Mouse (Mus musculus) kidney, adult 18-20 months (tissue): ENCODE data around the gene Atxn7.
"Not testable (repeated sequence)": the region's sequence is repeated elsewhere in the genome, so short reads cannot be mapped to it uniquely, and the experiment has no call there.

Experiments used
- DNase-seq: peaks from one replicate; pipeline ENCODE4 v3.0.0; 2021

The Atxn7 gene

GRCm38 (mm10) chr14:13961401-13962112 lies at the start of gene Atxn7, which contains the start of gene Thoc7:
Gene Atxn7 (plus strand): TSS chr14:13961440.
Gene Thoc7 (minus strand): TSS chr14:13961852.
- peak; percentile 74 for DNase-seq

GRCm38 (mm10) chr14:13914387-13915082 lies 46.7 kb upstream of the Atxn7 start, which contains the start of gene Gm281:
Gene Gm281 (minus strand): TSS chr14:13914478.
- DNase-seq, result no peak

- no peak for DNase-seq
Observed at GRCm38 (mm10) chr14:13915207-13915606, 46.0 kb upstream of the Atxn7 start.

- DNase-seq, result no peak
Observed at GRCm38 (mm10) chr14:13917208-13917607, 44.0 kb upstream of the Atxn7 start.

- peak; percentile 18 for DNase-seq
Observed at GRCm38 (mm10) chr14:13917630-13918029, 43.6 kb upstream of the Atxn7 start.

- no peak for DNase-seq
Observed at GRCm38 (mm10) chr14:13933290-13934051, 27.8 kb upstream of the Atxn7 start.

GRCm38 (mm10) chr14:13934052-13934371 lies 27.2 kb upstream of the Atxn7 start:
- no peak for DNase-seq

GRCm38 (mm10) chr14:13944686-13945085 lies 16.6 kb upstream of the Atxn7 start:
- DNase-seq, result no peak

- no peak for DNase-seq
Observed at GRCm38 (mm10) chr14:13948345-13948744, 12.9 kb upstream of the Atxn7 start.

GRCm38 (mm10) chr14:13950401-13950800 lies 10.8 kb upstream of the Atxn7 start:
- DNase-seq, result peak; percentile 13

- not testable (repeated sequence) for DNase-seq
Observed at GRCm38 (mm10) chr14:13952151-13952550, 9.1 kb upstream of the Atxn7 start.

- DNase-seq, result peak; percentile 23
Observed at GRCm38 (mm10) chr14:13960079-13960478, 1.2 kb upstream of the Atxn7 start.

GRCm38 (mm10) chr14:13960482-13961325 lies 536 bp upstream of the Atxn7 start:
- DNase-seq, result peak; percentile 69

GRCm38 (mm10) chr14:13962476-13962875 lies 1.2 kb downstream of the Atxn7 start:
- DNase-seq, result peak; percentile 16

GRCm38 (mm10) chr14:13963527-13963926 lies 2.3 kb downstream of the Atxn7 start:
- no peak for DNase-seq

GRCm38 (mm10) chr14:13967607-13968006 lies 6.4 kb downstream of the Atxn7 start:
- DNase-seq, result no peak

- DNase-seq, result no peak
Observed at GRCm38 (mm10) chr14:13968476-13968875, 7.2 kb downstream of the Atxn7 start.

GRCm38 (mm10) chr14:13970513-13970912 lies 9.3 kb downstream of the Atxn7 start:
- no peak for DNase-seq

GRCm38 (mm10) chr14:13971644-13972234 lies 10.5 kb downstream of the Atxn7 start:
- no peak for DNase-seq

- no peak for DNase-seq
Observed at GRCm38 (mm10) chr14:13977498-13977897, 16.3 kb downstream of the Atxn7 start.

- no peak for DNase-seq
Observed at GRCm38 (mm10) chr14:13981286-13981685, 20.0 kb downstream of the Atxn7 start.

GRCm38 (mm10) chr14:13982174-13982573 lies 20.9 kb downstream of the Atxn7 start:
- no peak for DNase-seq
